Mouse (Mus musculus) midbrain, embryonic 13.5 days (tissue): ENCODE data around the gene Nectin2. TPM values are rescaled to one million over a fixed set of nuclear protein-coding genes. Genes with fewer than 3 reads are reported as not detected.
A peak's percentile ranks its signal among the peaks of the same experiment; 100 is the strongest.

Source experiments
- ATAC-seq: fragments of 200-750 bp; cut with Nextera tagmentation; 2 replicates; pipeline ENCODE4 v1.8.0; 2017; ENCODE audit warnings: mild to moderate bottlenecking, moderate TSS enrichment, moderate library complexity
- H3K27ac ChIP-seq: fragments of 300-500 bp; sonication (generic); 2 replicates; pipeline ENCODE4 v1.5.1; 2015; ENCODE audit warnings: inconsistent platforms, mild to moderate bottlenecking, moderate library complexity
- H3K27me3 ChIP-seq: fragments of 300-500 bp; sonication (generic); 2 replicates; pipeline ENCODE4 v1.6.1; 2015; ENCODE audit warnings: mild to moderate bottlenecking, inconsistent platforms
- H3K36me3 ChIP-seq: fragments of 300-500 bp; sonication (generic); 2 replicates; pipeline ENCODE4 v1.6.1; 2015; ENCODE audit warnings: mild to moderate bottlenecking, inconsistent platforms
- H3K4me1 ChIP-seq: fragments of 300-500 bp; sonication (generic); replicated peaks from 2 replicates; pipeline ENCODE4 v1.6.1; 2015; ENCODE audit warnings: inconsistent platforms
- H3K4me2 ChIP-seq: fragments of 300-500 bp; sonication (generic); replicated peaks from 2 replicates; pipeline ENCODE4 v1.6.1; 2015; ENCODE audit warnings: moderate library complexity, mild to moderate bottlenecking, inconsistent platforms
- H3K4me3 ChIP-seq: fragments of 300-500 bp; sonication (generic); replicated peaks from 2 replicates; pipeline ENCODE4 v1.5.1; 2015; ENCODE audit warnings: mild to moderate bottlenecking, inconsistent platforms
- H3K9ac ChIP-seq: fragments of 300-500 bp; sonication (generic); replicated peaks from 2 replicates; pipeline ENCODE4 v1.6.1; 2015; ENCODE audit warnings: mild to moderate bottlenecking, inconsistent platforms
- H3K9me3 ChIP-seq: fragments of 300-500 bp; sonication (generic); 2 replicates; pipeline ENCODE4 v1.6.1; 2016; ENCODE audit warnings: mild to moderate bottlenecking, inconsistent platforms
- WGBS: fragments of 180-500 bp; shearing (Covaris S2); methylation state at CpG from one replicate; pipeline ENCODE4 v1.1.7; 2015; 5-methylcytosine and 5-hydroxymethylcytosine counted together
- polyA plus RNA-seq: library from polyadenylated mRNA; unstranded; fragments of >200 nt; fragmentation: Nextera tagmentation; extraction: Ambion mirVana; gene quantifications from 2 replicates; pipeline ENCODE4 v1.2.1, GENCODE M21; 2015

Gene Nectin2
- polyA plus RNA-seq, 1 experiment from 2014 or later = 48.0 TPM

- Histone ChIP-seq H3K27ac (no peak overlapping the region), H3K36me3 (no peaks in the 10 kb centered on the region), H3K9ac (no peak overlapping the region), H3K4me2 (no peak overlapping the region), H3K27me3 (no peaks in the 10 kb centered on the region), H3K9me3 (no peaks in the 10 kb centered on the region; the same call in 1 of the 2 replicates), H3K4me1 (no peaks in the 10 kb centered on the region), H3K4me3 (no peak overlapping the region)
- no peak for ATAC-seq
- 95% methylated on average over 4 of the region's 4 CpGs for WGBS
Observed at GRCm38 (mm10) chr7:19782645-19783044, 32.4 kb upstream of the Nectin2 start.

GRCm38 (mm10) chr7:19781741-19782140, 31.5 kb upstream of the Nectin2 start:
- 92% methylated on average over 7 of the region's 7 CpGs for WGBS
- H3K27me3 ChIP-seq = no peaks in the 10 kb centered on the region
- H3K9ac ChIP-seq = no peak overlapping the region
- H3K4me3 ChIP-seq = no peak overlapping the region
- no peaks in the 10 kb centered on the region; the same call in 1 of the 2 replicates for H3K9me3 ChIP-seq
- H3K36me3 ChIP-seq = no peaks in the 10 kb centered on the region
- no peak overlapping the region for H3K4me2 ChIP-seq
- no peak overlapping the region for H3K27ac ChIP-seq
- ATAC-seq = no peak
- H3K4me1 ChIP-seq = no peaks in the 10 kb centered on the region

DNA sequence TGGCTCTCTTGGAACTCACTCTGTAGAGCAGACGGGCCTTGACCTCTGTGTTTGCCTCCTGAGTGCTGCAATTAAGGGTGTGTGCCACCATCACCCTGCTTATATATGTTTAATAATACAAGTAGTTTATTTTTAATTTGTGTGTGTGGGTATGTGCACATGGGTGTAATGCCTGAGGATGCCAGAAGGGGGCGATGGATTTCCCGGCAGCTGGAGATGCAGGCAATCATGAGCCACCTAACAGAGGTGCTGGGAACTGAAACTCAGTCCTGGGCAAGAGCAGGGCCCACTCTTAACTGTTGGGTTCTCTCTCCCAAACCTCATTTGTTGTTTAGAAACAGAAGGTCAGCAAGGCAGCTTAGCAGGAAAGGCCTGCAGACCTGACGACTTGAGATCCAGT, 29.6 kb upstream of the Nectin2 start:
- Histone ChIP-seq H3K27me3 (no peaks in the 10 kb centered on the region), H3K4me2 (no peak overlapping the region), H3K36me3 (no peaks in the 10 kb centered on the region), H3K4me1 (no peaks in the 10 kb centered on the region), H3K9me3 (no peaks in the 10 kb centered on the region; the same call in 1 of the 2 replicates), H3K4me3 (no peak overlapping the region), H3K27ac (no peak overlapping the region), H3K9ac (no peak overlapping the region)
- ATAC-seq = no peak
- 83% methylated on average over 4 of the region's 4 CpGs for WGBS

GRCm38 (mm10) chr7:19778645-19779044, 28.4 kb upstream of the Nectin2 start:
- no peaks in the 10 kb centered on the region for H3K36me3 ChIP-seq
- no peaks in the 10 kb centered on the region for H3K4me1 ChIP-seq
- no peaks in the 10 kb centered on the region; the same call in 1 of the 2 replicates for H3K9me3 ChIP-seq
- H3K9ac ChIP-seq = no peak overlapping the region
- no peak overlapping the region for H3K27ac ChIP-seq
- no peak for ATAC-seq
- no peaks in the 10 kb centered on the region for H3K27me3 ChIP-seq
- no peak overlapping the region for H3K4me2 ChIP-seq
- WGBS = 89% methylated on average over 8 of the region's 8 CpGs
- no peak overlapping the region for H3K4me3 ChIP-seq

DNA sequence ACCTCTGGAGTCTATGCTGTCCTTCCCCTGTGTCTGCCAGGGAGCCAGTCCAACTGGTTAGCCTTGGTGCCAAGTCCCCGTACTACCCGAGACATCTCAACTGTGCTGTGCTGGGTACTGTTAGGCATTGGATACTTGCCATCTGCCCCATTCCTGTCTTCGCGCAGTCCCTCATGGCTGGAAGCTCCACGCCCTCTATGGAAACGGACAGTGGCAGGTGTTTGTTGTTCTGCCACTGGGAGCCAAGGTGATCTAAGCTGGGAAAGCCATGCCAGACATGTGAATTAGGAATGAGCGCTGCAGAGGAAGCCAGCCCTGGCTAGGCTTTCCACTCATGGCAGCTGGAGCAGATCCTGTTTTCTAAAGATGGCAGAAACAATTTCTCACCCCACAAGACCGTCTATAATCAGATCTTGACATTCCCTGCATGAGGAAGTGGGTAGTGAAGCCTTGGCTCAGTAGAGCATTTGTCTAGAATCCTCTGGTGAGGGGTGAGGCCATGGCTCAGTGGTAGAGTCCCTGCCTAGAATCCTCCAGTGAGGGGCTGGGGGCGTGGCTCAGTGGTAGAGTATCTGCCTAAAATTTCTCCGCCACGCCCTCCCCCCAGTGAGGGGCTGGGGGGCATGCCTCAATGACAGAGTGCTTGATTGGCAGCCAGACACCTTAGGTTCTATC, 26.9 kb upstream of the Nectin2 start:
- Histone ChIP-seq H3K9me3 (no peaks in the 10 kb centered on the region; the same call in 1 of the 2 replicates), H3K9ac (no peak overlapping the region), H3K27me3 (0 out of 2 replicates have a peak, but pooled peaks cover 1% of the 10 kb centered on the region), H3K4me3 (no peak overlapping the region), H3K36me3 (no peaks in the 10 kb centered on the region), H3K4me2 (no peak overlapping the region), H3K4me1 (no peaks in the 10 kb centered on the region), H3K27ac (no peak overlapping the region)
- WGBS = 90% methylated on average over 11 of the region's 11 CpGs
- ATAC-seq = no peak

- Histone ChIP-seq H3K9me3 (no peaks in the 10 kb centered on the region), H3K4me3 (no peak overlapping the region), H3K27me3 (peaks cover 44% of the 10 kb centered on the region), H3K9ac (no peak overlapping the region), H3K4me1 (peaks cover 21% of the 10 kb centered on the region), H3K36me3 (no peaks in the 10 kb centered on the region), H3K4me2 (no peak overlapping the region), H3K27ac (no peak overlapping the region)
- no peak for ATAC-seq
- 63% methylated on average over 4 of the region's 4 CpGs for WGBS
Observed at GRCm38 (mm10) chr7:19771682-19772081, 21.4 kb upstream of the Nectin2 start.

- WGBS = 2% methylated on average over 8 of the region's 9 CpGs
- Histone ChIP-seq H3K4me3 (peak within 1 kb of the TSS; percentile 36), H3K9ac (peak within 1 kb of the TSS; percentile 60), H3K4me2 (peak within 1 kb of the TSS; percentile 66), H3K9me3 (no peaks in the 10 kb centered on the region), H3K36me3 (no peaks in the 10 kb centered on the region), H3K4me1 (peaks cover 21% of the 10 kb centered on the region), H3K27ac (no peak within 1 kb of the TSS), H3K27me3 (peaks cover 44% of the 10 kb centered on the region)
- peak; percentile 53 for ATAC-seq
Observed at GRCm38 (mm10) chr7:19770984-19771391, 20.7 kb upstream of the Nectin2 start, which contains the start of gene Bcam. Gene Bcam (minus strand): TSS chr7:19771016.

DNA sequence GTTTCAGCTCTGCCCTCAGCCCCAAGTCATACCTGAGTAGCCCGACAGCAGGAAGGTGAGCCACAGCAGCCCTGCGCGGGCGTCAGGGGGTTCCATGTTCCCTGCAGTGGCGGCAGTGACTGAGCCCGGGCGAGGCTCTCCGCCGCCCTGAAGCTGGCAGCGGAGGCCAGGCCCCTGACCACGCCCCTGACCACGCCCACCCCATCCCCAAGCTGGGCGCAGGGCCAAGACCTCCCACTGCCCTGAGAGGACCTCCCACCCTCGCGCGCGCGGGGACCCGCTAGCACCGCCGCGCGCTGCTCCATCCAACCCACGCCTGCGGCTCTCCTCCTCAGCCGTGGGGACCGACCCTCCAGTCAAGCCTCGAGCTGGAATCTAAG, 20.1 kb upstream of the Nectin2 start:
- peak overlapping the region; percentile 60 for H3K9ac ChIP-seq
- peak overlapping the region; percentile 66 for H3K4me2 ChIP-seq
- H3K4me3 ChIP-seq = peak overlapping the region; percentile 36
- peak; percentile 79 for ATAC-seq
- no peaks in the 10 kb centered on the region for H3K36me3 ChIP-seq
- peaks cover 21% of the 10 kb centered on the region for H3K4me1 ChIP-seq
- no peaks in the 10 kb centered on the region for H3K9me3 ChIP-seq
- peaks cover 44% of the 10 kb centered on the region for H3K27me3 ChIP-seq
- under 1% methylated on average over 28 of the region's 28 CpGs for WGBS
- no peak overlapping the region for H3K27ac ChIP-seq

GRCm38 (mm10) chr7:19769434-19770374, 19.4 kb upstream of the Nectin2 start:
- Histone ChIP-seq H3K27ac (no peak overlapping the region), H3K9me3 (no peaks in the 10 kb centered on the region), H3K4me3 (peak overlapping the region; percentile 36), H3K4me1 (peaks cover 21% of the 10 kb centered on the region), H3K27me3 (peaks cover 44% of the 10 kb centered on the region), H3K9ac (peak overlapping the region; percentile 60), H3K36me3 (no peaks in the 10 kb centered on the region), H3K4me2 (peak overlapping the region; percentile 66)
- peak; percentile 32; the same call in 1 of the 2 replicates for ATAC-seq
- WGBS = 9% methylated on average over 16 of the region's 16 CpGs

- Histone ChIP-seq H3K36me3 (no peaks in the 10 kb centered on the region), H3K4me1 (peaks cover 21% of the 10 kb centered on the region)
Observed at GRCm38 (mm10) chr7:19769001-19769400, 18.7 kb upstream of the Nectin2 start.

DNA sequence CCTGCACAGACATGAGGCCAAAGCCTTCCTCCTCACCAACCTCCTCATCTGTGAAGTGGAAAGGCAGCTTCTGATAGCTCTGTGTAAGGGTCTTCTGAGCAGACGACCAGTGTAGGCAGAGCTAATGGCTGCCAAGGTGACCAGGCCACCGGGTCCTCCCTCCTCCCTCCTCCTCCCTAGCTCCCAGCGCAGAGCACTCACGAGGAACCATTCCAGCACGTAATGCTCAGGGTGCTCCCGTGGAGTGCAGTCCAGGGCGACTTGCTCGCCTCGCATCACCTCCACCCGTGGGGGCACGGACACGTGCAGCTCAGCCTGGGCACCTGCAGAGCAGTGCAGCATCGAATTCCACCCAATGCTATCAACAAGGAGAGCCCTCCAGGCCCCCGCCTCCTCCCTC, 18.0 kb upstream of the Nectin2 start:
- no peak for ATAC-seq
- no peak overlapping the region for H3K4me3 ChIP-seq
- no peaks in the 10 kb centered on the region for H3K36me3 ChIP-seq
- H3K9ac ChIP-seq = no peak overlapping the region
- H3K27ac ChIP-seq = no peak overlapping the region
- H3K4me2 ChIP-seq = no peak overlapping the region
- H3K9me3 ChIP-seq = no peaks in the 10 kb centered on the region
- peaks cover 21% of the 10 kb centered on the region for H3K4me1 ChIP-seq
- peaks cover 44% of the 10 kb centered on the region for H3K27me3 ChIP-seq
- 69% methylated on average over 14 of the region's 14 CpGs for WGBS

More at GRCm38 (mm10) chr7:19769001-19769400, 18.7 kb upstream of the Nectin2 start:
- WGBS = 11% methylated on average over 4 of the region's 4 CpGs
- no peak overlapping the region for H3K27ac ChIP-seq
- no peak overlapping the region for H3K9ac ChIP-seq
- no peak overlapping the region for H3K4me2 ChIP-seq
- no peak for ATAC-seq
- H3K4me3 ChIP-seq = no peak overlapping the region
- peaks cover 44% of the 10 kb centered on the region for H3K27me3 ChIP-seq
- H3K9me3 ChIP-seq = no peaks in the 10 kb centered on the region

GRCm38 (mm10) chr7:19764581-19764980, 14.3 kb upstream of the Nectin2 start:
- no peak for ATAC-seq
- Histone ChIP-seq H3K9ac (no peak overlapping the region), H3K27ac (no peak overlapping the region), H3K36me3 (no peaks in the 10 kb centered on the region), H3K4me2 (no peak overlapping the region), H3K4me1 (peaks cover 2% of the 10 kb centered on the region), H3K4me3 (no peak overlapping the region), H3K9me3 (no peaks in the 10 kb centered on the region), H3K27me3 (peaks cover 17% of the 10 kb centered on the region)
- 89% methylated on average over 8 of the region's 9 CpGs for WGBS
